Mouse (Mus musculus): ENCODE measurements at regions not wholly inside any gene's neighbourhood (a gene's known extent, or its start where the extent isn't known, plus 50 kb on each side); places are given as distances from the start of the nearest gene placed in this dataset.

DNA sequence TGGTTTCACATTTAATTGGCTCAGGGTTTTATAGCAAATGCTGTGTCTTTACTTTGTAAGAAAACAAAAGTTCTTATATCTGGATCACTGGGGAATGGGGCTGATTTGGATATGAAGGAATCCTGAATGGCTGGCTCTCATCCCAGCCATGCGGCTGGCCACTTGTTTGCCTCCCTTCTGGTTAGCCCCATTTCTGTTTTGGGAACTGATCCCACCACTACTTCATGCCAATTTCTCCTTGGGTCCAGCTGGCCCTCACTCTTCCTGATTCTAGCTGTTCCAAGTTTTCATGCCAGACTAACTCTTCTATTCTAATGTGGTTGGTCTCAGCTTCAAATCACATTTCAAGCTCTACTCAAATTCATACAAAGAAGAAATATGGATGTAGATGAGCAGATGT lies 5319.6 kb downstream of the 9330182O14Rik start:
- peak; percentile 9 to 58 for DNase-seq (ENCODE audit: low spot score in 2 of 2)

DNA sequence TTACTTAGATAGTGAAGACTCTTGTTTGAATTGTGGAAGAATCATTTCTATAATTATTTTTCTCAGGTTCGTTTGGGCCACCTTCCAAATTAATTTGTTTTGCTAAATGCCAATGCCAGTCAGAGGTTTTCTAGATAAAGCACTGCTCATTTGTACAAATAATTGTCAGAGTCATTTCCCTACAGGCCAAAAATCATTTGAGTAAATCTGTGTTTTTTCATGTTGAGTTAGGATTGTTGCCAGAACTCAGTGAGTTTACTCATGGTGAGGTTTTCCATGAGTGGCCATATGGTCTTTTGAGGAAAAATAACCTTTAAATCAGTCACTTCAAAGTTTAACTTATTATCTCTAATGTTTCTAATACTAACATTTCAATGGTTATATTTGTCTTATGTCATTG lies 5336.3 kb downstream of the 9330182O14Rik start:
- DNase-seq (ENCODE audit: low spot score in 2 of 2), result no peak

DNA sequence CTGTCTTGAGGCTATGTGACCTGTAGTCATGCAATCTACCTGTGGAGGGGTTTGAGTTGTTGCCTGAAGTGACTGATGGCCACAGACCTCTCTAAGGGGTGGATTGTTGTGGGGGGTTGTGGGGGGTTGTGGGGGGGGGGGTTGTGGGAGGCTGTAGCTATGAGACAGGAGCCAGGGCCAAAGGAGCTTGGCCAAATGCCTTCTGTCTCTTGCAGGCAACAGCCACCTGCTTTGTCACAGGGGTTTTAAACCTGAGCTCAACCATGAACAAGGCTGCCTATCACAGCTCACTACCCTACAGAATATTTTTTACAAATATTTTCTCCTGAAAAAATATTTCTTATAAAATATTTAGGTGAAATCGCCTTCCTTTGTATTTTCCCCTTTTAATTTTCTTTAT lies 5339.0 kb downstream of the 9330182O14Rik start:
- DNase-seq (ENCODE audit: low spot score in 2 of 2), result no peak

DNA sequence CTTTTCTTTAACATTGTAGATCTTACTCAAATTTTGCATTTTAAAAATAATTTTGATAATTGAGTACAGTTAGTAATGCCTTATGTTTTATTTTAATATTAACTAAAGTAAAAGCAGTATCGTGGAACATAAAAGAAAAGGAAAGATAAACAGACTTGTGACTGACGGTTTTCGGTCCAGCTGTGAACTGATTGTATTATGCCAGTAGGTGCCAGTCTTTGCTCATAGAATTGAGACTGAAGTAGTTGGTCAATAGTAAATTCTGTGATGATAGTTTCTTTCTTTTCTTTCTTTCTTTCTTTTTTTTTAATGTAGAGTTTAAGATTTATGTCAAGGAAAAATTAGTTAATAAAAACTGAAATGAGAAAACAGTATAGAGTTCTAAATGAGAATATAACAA lies 5376.1 kb downstream of the 9330182O14Rik start:
- no peak for DNase-seq (ENCODE audit: low spot score in 2 of 2)

Data from left cerebral cortex, adult 8-10 months (tissue).